Mouse (Mus musculus) liver, postnatal 0 days (tissue): ENCODE measurements around the gene Tsr1.

ENCODE experiments used
- CTCF ChIP-seq: sonication (generic); IDR thresholded peaks from 2 replicates; pipeline ENCODE4 v1.5.1; 2016; ENCODE audit warnings: antibody characterized with exemption, low read depth
- EP300 ChIP-seq: IDR thresholded peaks from 2 replicates; pipeline ENCODE4 v1.6.1; 2016; ENCODE audit warnings: antibody characterized with exemption, low read depth, mild to moderate bottlenecking

GRCm38 (mm10) chr11:74880999-74881398 is 16.9 kb upstream of the Tsr1 start:
- no peak for TF ChIP-seq CTCF
- no peak for TF ChIP-seq EP300
